Mouse (Mus musculus): Measurements from ENCODE around the gene Npm1. TPM values are rescaled to one million over a fixed set of nuclear protein-coding genes. Genes with fewer than 3 reads are reported as not detected.

The Npm1 gene
- 1,176 and 1,233 TPM in 2 replicates for polyA plus RNA-seq (2015; fragmentation: Nextera tagmentation; extraction: Ambion mirVana)

DNA sequence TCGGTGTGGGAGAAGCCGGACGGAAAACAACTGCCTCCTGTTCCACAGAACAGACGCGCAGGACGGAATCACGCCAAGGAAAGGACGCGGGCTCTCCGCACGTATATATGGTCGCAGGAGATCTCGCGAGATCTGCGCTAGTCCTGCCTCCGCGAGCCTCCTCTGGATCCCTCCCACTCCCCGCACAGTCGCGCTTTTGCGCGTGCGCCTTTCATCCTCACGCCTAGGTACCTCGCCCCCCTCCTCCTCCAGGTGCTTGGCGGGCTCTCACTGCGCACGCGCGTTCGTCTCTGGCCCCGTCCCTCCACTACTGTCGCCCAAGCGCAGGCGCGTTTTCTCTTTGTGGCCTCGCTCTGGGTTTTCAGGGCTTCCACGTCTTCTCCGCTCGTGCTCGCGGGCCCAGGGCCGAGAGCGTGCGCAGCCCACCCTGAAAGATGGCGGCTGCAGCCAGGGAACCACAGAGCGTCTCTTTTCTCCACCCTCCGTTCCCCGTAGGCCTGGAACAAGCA, at the start of gene Npm1:
Gene Npm1, minus strand, starts transcription at position 209 of the 509 bp plus-strand sequence.
- H3K36me3 ChIP-seq, result peaks cover 31% of the 10 kb centered on the region
- peak within 1 kb of the TSS; percentile 99 for H3K9ac ChIP-seq
- H3K4me3 ChIP-seq, result peak within 1 kb of the TSS; percentile 98
- H3K27ac ChIP-seq, result peak within 1 kb of the TSS; percentile 93
- peak; percentile 96 for ATAC-seq (ENCODE audit: low FRiP score, low read depth)
- H3K27me3 ChIP-seq, result peaks cover 5% of the 10 kb centered on the region; the same call in 1 of the 2 replicates
- peaks cover 27% of the 10 kb centered on the region for H3K4me1 ChIP-seq
- no peaks in the 10 kb centered on the region for H3K9me3 ChIP-seq
- 4% methylated on average over 48 of the region's 49 CpGs for WGBS
- peak within 1 kb of the TSS; percentile 93 for H3K4me2 ChIP-seq (replicated peaks)

DNA sequence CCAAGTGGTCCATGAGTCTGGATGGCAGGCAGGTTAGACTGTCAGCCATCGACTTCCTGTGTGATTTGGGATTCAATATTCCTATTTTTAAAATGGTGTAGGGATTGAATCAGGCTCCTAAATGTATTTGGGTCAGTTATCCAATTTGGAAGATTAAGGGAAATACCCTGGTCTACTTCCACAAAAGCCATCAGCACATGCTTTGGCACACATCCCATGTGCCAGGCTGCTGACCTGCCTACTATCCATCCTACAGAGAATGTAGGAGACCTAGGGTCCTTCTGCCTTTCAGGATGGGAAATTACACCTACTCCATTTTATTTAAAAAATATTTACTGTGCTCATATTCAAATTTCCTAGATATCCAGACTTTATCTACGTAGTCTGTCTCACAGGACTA, 44.4 kb upstream of the Npm1 start:
- Histone ChIP-seq H3K4me2 (replicated peaks) (no peak overlapping the region), H3K27me3 (peaks cover 75% of the 10 kb centered on the region), H3K9ac (no peak overlapping the region), H3K9me3 (no peaks in the 10 kb centered on the region), H3K4me3 (no peak overlapping the region), H3K4me1 (peaks cover 21% of the 10 kb centered on the region), H3K36me3 (no peaks in the 10 kb centered on the region), H3K27ac (no peak overlapping the region)
- ATAC-seq (ENCODE audit: low FRiP score, low read depth), result no peak
- 76% methylated on average over 2 of the region's 2 CpGs for WGBS

DNA sequence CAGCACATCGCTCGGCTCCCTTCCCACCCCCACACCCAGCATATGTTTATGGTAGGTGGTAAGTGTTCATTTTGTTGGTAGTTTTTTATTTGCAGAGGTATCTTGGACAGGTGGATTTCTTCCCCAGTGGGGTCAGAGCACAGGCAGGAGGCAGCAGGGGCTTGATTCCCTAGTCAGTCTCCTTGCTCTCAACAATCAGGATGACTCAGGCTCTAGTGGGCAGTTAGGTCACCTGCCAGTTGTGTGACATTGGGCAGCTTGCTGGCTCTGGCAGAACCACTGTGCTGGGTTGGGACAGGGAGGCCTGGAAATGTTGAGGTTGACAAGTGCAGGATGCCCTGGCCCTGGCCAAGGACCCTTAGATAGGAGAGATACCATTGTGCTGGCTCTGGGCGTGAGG, 42.0 kb upstream of the Npm1 start:
- H3K9me3 ChIP-seq, result no peaks in the 10 kb centered on the region
- no peak overlapping the region for H3K9ac ChIP-seq
- 13% methylated on average over 3 of the region's 3 CpGs for WGBS
- H3K4me1 ChIP-seq, result peaks cover 43% of the 10 kb centered on the region
- no peak overlapping the region for H3K4me2 ChIP-seq (replicated peaks)
- no peak overlapping the region for H3K4me3 ChIP-seq
- no peak for ATAC-seq (ENCODE audit: low FRiP score, low read depth)
- H3K27ac ChIP-seq, result no peak overlapping the region
- peaks cover 95% of the 10 kb centered on the region for H3K27me3 ChIP-seq
- no peaks in the 10 kb centered on the region for H3K36me3 ChIP-seq

DNA sequence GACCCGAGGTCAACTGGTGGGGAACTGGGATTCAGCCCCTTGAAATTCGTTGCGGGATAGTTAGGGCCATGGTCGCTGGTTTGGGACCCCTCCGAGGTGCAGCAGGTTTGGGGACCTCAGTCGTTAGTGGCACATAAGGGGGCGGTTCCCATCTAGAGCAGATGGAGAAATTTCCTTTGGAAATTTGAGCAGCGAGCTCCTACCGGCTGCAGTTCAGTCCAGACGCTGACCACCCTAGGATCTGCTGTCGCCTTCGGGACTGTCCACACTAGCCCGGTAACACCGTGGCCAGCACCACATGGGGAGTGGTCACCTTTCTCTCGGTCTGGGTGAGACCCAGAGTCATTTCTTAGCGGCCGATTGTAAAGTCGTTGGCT, 41.3 kb upstream of the Npm1 start:
- Histone ChIP-seq H3K36me3 (no peaks in the 10 kb centered on the region), H3K9me3 (no peaks in the 10 kb centered on the region), H3K9ac (no peak overlapping the region), H3K4me2 (replicated peaks) (peak overlapping the region; percentile 64; the same call in 1 of the 2 replicates), H3K27ac (no peak overlapping the region), H3K27me3 (peaks cover 95% of the 10 kb centered on the region), H3K4me1 (peaks cover 43% of the 10 kb centered on the region), H3K4me3 (peak overlapping the region; percentile 39; the same call in 1 of the 2 replicates)
- ATAC-seq (ENCODE audit: low FRiP score, low read depth), result no peak
- 2% methylated on average over 18 of the region's 18 CpGs for WGBS

DNA sequence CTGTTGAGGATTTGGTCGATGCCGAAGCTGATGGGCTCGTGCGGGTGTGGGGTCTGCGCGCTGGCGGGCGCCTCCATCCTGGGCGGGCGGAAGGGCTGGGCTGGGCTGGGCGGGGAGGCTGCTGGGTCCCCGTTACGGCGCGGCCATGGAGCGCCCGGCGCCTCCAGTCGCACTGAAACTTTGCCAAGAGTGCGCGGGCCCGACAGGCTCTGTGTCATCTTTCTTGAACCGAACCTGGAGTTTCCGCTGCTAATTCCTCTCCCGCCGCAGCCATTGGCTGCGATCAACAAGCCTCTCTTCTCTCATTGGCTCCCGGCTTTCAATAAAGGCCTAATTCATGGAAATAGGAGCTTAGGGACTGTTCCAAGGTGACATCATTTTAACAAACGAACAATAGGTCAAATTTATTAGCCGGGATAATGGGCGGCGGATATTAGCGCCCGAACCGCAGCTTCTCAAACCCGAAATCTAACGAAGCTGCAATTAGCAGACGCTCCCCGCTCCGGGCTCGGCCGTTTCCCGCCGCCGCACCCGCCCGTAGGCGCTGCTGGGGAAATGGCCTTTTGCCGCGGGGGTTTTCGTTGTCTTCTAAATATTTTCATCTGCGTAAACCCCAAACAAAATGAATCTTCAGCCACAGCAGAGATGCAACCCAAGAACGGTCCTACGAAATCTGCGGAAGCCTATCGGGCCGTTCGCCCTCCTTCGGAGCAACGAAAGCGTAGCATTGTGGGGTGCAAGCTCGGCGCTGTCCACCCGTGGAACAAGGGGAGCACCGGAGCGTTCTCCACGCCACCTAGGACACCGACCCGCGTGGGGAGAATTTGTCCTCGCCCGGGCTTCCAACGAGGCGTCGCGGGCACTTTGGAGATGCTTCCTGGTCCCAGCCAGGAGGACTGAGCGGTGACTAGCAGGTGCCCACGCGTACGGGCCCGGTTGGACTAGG, 40.6 kb upstream of the Npm1 start, which contains the start of gene Tlx3:
Gene Tlx3, minus strand, starts transcription at position 207 of the 946 bp plus-strand sequence.
- no peak within 1 kb of the TSS for H3K27ac ChIP-seq
- no peaks in the 10 kb centered on the region for H3K36me3 ChIP-seq
- peaks cover 43% of the 10 kb centered on the region for H3K4me1 ChIP-seq
- H3K4me3 ChIP-seq, result peak within 1 kb of the TSS; percentile 39
- no peak within 1 kb of the TSS for H3K9ac ChIP-seq
- H3K9me3 ChIP-seq, result no peaks in the 10 kb centered on the region
- under 1% methylated on average over 80 of the region's 81 CpGs for WGBS
- 0 out of 2 replicates have a peak, but pooled peaks have one; percentile 13 for ATAC-seq (ENCODE audit: low FRiP score, low read depth)
- peaks cover 100% of the 10 kb centered on the region for H3K27me3 ChIP-seq
- H3K4me2 ChIP-seq (replicated peaks), result peak within 1 kb of the TSS; percentile 64

DNA sequence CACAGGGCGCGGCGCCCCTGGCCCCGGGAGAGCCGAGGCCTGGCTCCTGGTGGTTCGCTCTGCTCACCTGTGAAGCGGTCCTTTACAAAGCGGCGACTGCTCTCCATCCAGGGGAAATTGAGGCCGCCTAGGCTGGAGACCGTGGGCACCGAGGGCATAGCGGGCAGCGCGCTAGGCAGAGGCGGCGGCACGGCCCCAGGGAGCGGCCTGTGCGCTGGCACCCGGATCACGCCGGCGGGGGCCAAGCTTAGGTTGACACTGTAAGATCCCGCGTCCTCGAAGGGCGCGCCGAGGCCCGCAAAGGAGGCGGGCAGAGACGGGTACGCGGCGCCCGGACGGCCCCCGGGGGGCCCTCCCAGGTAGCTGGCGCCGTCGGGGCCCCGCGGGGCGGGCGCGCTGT, 40.0 kb upstream of the Npm1 start:
- H3K36me3 ChIP-seq, result no peaks in the 10 kb centered on the region
- WGBS, result 1% methylated on average over 45 of the region's 47 CpGs
- ATAC-seq (ENCODE audit: low FRiP score, low read depth), result no peak
- peaks cover 43% of the 10 kb centered on the region for H3K4me1 ChIP-seq
- H3K4me3 ChIP-seq, result peak overlapping the region; percentile 39
- no peaks in the 10 kb centered on the region for H3K9me3 ChIP-seq
- no peak overlapping the region for H3K9ac ChIP-seq
- H3K4me2 ChIP-seq (replicated peaks), result peak overlapping the region; percentile 64
- H3K27me3 ChIP-seq, result peaks cover 100% of the 10 kb centered on the region
- no peak overlapping the region for H3K27ac ChIP-seq

DNA sequence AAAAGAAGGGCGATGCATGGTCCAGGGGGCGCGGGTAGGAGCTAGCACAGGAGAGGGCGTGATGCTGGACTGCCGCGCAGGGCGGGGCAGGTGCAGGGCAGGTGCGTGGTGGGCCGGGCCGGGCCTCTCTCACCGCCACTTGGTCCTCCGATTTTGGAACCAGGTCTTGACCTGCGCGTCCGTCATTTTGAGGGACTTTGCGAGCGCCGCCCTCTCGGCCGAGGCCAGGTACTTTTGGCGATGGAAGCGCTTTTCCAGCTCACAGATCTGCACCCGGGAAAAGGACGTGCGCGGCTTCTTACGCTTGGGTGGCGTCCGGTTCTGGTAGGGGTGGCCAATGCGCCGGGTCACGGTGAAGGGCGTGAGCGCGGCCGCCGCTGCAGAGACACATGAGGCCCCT, 39.3 kb upstream of the Npm1 start:
- Histone ChIP-seq H3K4me2 (replicated peaks) (peak overlapping the region; percentile 64), H3K27ac (no peak overlapping the region), H3K36me3 (no peaks in the 10 kb centered on the region), H3K27me3 (peaks cover 100% of the 10 kb centered on the region), H3K4me1 (peaks cover 43% of the 10 kb centered on the region), H3K9me3 (peaks cover 2% of the 10 kb centered on the region; the same call in 1 of the 2 replicates), H3K4me3 (peak overlapping the region; percentile 39), H3K9ac (no peak overlapping the region)
- 1% methylated on average over 37 of the region's 37 CpGs for WGBS
- no peak for ATAC-seq (ENCODE audit: low FRiP score, low read depth)

DNA sequence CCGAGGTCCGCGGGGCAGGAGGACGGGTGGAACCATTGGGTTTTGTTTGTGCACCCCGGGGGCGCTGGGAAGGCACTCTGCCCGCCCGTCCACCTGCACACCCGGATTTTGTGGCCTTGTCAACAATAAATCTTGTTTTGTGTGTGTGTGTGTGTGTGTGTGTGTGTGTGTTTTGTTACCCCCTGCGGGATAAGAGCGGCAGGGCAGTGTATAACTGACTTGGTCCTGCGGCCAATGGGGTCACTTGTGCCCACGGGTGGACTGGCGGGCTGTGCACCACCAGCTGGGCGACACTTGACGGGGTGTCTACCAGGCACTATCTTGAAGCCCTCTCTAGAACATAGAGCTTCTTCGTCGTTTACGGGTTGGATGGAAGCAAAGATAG, 38.6 kb upstream of the Npm1 start:
- H3K4me2 ChIP-seq (replicated peaks), result peak overlapping the region; percentile 74
- H3K9me3 ChIP-seq, result peaks cover 5% of the 10 kb centered on the region; the same call in 1 of the 2 replicates
- H3K9ac ChIP-seq, result peak overlapping the region; percentile 31; the same call in 1 of the 2 replicates
- peak overlapping the region; percentile 40 for H3K4me3 ChIP-seq
- H3K27ac ChIP-seq, result no peak overlapping the region
- ATAC-seq (ENCODE audit: low FRiP score, low read depth), result no peak
- no peaks in the 10 kb centered on the region for H3K36me3 ChIP-seq
- H3K4me1 ChIP-seq, result peaks cover 46% of the 10 kb centered on the region
- WGBS, result 2% methylated on average over 19 of the region's 19 CpGs
- H3K27me3 ChIP-seq, result peaks cover 100% of the 10 kb centered on the region

DNA sequence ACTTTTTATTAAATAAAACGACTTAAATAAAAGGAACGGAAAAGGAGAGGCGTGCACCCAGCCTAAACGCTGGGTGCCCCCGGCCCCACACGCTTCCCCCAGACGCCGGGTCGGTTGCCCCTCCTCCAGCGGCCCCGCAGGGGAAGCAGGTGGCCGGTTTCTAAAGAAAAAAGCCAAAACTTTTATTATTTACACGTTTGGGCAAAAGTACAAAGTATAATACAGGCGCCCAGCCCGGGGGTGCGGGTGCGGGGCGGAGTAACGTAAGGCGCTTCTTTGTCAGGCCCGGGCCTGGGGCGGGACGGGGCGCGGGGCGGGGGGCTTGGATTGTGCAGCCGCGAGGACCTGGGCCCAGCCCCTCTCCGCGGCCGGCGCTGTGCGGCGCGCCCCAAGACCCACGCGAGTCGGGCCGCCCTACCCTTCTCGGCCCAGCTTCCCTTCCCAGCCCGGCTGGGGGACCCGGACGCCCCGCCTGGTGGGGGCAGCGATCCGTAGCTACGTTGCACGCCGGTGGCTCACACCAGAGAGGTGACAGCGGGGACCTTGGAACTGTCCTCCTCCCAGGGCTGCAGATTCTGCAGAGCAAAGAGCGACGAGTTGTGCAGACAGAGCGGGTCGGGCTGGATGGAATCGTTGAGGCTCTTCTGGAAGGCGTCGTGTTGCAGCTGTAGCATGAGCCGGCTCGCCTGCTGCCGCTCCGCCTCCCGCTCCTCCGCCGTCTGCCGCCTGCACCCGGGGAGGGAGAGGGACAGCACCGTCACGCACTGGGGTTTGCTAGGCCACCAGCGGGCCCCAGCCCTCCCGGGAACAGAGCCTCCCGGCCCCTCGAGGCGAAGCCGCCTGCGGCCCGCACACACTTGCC, 38.0 kb upstream of the Npm1 start:
- Histone ChIP-seq H3K27me3 (peaks cover 100% of the 10 kb centered on the region), H3K36me3 (no peaks in the 10 kb centered on the region), H3K4me1 (peaks cover 51% of the 10 kb centered on the region), H3K4me2 (replicated peaks) (peak overlapping the region; percentile 74), H3K9me3 (peaks cover 5% of the 10 kb centered on the region; the same call in 1 of the 2 replicates), H3K4me3 (peak overlapping the region; percentile 40), H3K9ac (peak overlapping the region; percentile 55), H3K27ac (no peak overlapping the region)
- ATAC-seq (ENCODE audit: low FRiP score, low read depth), result peak; percentile 68
- WGBS, result under 1% methylated on average over 76 of the region's 76 CpGs

DNA sequence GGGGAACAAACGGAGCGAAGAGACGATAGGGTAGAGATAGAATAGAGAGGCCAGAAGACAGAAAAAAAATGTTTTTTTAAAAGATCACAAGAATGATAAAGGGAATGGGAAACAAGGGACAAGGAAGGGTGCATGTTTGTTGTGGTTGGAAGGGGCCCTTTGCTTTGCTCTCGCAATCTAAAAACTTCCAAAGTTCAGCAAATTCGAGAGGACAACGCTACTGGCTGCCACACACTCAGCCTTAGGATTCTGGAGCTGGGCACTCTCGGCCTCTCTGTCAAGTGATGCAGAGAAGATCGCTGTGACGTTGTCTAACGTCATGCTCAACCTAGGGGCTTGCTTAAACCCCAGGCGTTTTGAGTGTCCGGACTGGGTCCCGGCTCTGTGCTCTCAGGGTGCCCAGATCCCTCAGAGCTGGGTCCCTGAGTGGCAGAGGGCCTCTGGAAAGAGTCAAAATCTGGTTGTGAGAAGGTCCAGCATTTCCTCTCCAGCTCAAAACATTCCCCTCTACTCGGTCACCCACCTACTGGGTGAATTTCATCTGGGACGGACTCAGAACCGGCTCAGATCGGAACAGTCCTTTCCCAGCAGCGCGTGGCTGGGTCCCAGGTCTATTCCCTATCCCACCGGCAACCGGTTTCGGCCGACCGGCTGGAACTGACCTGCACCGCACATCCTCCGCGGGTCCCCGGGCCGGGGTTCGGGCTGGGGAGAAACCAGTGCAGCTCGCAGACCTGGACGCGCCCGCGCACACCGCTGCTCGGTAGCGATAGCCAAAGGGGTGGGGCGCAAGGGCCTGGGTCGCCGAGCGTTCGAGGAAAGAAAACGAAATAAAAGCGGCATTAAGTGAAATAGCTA, 37.1 kb upstream of the Npm1 start:
- Histone ChIP-seq H3K27ac (no peak overlapping the region), H3K9me3 (peaks cover 5% of the 10 kb centered on the region; the same call in 1 of the 2 replicates), H3K4me2 (replicated peaks) (peak overlapping the region; percentile 74), H3K36me3 (no peaks in the 10 kb centered on the region), H3K27me3 (peaks cover 100% of the 10 kb centered on the region), H3K9ac (peak overlapping the region; percentile 55), H3K4me1 (peaks cover 55% of the 10 kb centered on the region), H3K4me3 (peak overlapping the region; percentile 40)
- 1% methylated on average over 45 of the region's 45 CpGs for WGBS
- ATAC-seq (ENCODE audit: low FRiP score, low read depth), result no peak

DNA sequence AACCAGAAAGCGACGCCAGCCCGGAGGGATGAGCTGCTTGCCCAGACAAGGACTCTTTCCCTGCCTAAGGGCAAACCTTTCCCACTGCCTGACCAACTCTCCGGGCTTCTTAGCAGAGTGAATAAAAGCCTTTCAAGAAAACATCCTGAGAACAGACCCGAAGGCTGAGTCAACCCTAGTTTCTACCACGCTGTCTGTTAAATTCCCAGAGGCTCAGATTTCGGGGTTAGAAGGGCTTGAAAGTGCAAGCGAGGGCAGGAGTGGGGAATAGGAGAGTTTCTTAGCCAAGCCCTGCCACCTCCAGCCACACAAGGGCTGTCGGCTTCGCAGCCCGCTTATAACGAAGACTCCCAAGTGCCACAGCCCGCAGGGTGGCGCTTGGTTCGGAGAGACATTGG, 36.1 kb upstream of the Npm1 start:
- no peak overlapping the region for H3K9ac ChIP-seq
- no peak for ATAC-seq (ENCODE audit: low FRiP score, low read depth)
- no peaks in the 10 kb centered on the region for H3K36me3 ChIP-seq
- no peak overlapping the region for H3K4me3 ChIP-seq
- no peak overlapping the region for H3K27ac ChIP-seq
- peaks cover 97% of the 10 kb centered on the region for H3K27me3 ChIP-seq
- H3K9me3 ChIP-seq, result peaks cover 5% of the 10 kb centered on the region; the same call in 1 of the 2 replicates
- peaks cover 51% of the 10 kb centered on the region for H3K4me1 ChIP-seq
- 2% methylated on average over 15 of the region's 15 CpGs for WGBS
- no peak overlapping the region for H3K4me2 ChIP-seq (replicated peaks)

Data from limb, embryonic 13.5 days (tissue).